Mouse (Mus musculus): ENCODE results near the gene Kcne2. TPM values are rescaled to one million over a fixed set of nuclear protein-coding genes. Genes with fewer than 3 reads are reported as not detected.

Gene Kcne2
- polyA plus RNA-seq, 1 experiment from 2014 or later = 4.3 TPM

GRCm38 (mm10) chr16:92316049-92316738 is 24.0 kb downstream of the Kcne2 start:
- no peak overlapping the region for H3K4me2 ChIP-seq
- no peak overlapping the region for H3K9ac ChIP-seq
- no peak overlapping the region for H3K4me3 ChIP-seq (replicated peaks)
- no peaks in the 10 kb centered on the region for H3K27me3 ChIP-seq
- no peak for ATAC-seq (ENCODE audit: low FRiP score)
- peaks cover 24% of the 10 kb centered on the region for H3K36me3 ChIP-seq (replicated peaks)
- 76% methylated on average over 7 of the region's 7 CpGs for WGBS
- H3K9me3 ChIP-seq = no peaks in the 10 kb centered on the region
- no peak overlapping the region for H3K27ac ChIP-seq
- peaks cover 2% of the 10 kb centered on the region for H3K4me1 ChIP-seq

DNA sequence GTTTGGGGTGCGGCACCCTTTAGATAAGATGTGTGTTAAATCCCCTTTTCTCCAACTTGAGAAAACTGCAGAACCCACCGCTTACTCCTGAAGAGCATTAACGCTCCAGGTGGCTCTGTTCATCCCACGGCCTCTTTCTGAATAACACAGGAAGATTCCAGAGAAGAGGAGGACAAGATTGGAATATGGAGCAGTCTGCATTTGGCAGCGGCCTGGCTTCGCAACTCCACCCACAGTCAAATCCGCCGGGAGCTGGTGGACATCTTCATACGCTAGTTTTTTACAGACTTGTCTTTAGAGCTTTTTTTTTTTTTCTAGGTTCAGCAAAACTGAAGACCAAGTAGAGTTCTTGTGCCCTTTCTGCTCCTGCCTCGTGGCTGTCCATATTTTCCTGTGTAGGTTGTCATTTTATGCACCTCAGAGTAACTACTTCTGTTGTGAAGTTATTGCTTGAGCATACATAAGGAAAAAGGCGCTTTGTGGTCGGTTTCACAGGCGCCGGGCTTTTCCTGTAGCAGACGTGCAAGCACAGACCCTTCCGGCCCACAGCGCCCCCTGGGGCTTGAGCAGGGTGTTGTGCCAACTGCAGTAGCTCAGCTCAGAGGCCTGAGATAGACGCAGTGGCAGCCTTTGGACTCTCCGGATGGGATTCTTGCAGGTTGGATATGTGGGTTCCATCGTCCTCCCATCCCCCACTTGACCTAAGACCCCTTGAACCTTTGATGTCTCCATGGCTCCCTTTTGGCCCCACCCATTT is 27.3 kb downstream of the Kcne2 start:
- no peak overlapping the region for H3K27ac ChIP-seq
- H3K36me3 ChIP-seq (replicated peaks) = no peaks in the 10 kb centered on the region
- H3K9me3 ChIP-seq = no peaks in the 10 kb centered on the region
- ATAC-seq (ENCODE audit: low FRiP score) = no peak
- H3K9ac ChIP-seq = no peak overlapping the region
- peaks cover 6% of the 10 kb centered on the region for H3K4me1 ChIP-seq
- H3K4me2 ChIP-seq = no peak overlapping the region
- no peaks in the 10 kb centered on the region for H3K27me3 ChIP-seq
- H3K4me3 ChIP-seq (replicated peaks) = no peak overlapping the region
- WGBS = 68% methylated on average over 20 of the region's 20 CpGs

DNA sequence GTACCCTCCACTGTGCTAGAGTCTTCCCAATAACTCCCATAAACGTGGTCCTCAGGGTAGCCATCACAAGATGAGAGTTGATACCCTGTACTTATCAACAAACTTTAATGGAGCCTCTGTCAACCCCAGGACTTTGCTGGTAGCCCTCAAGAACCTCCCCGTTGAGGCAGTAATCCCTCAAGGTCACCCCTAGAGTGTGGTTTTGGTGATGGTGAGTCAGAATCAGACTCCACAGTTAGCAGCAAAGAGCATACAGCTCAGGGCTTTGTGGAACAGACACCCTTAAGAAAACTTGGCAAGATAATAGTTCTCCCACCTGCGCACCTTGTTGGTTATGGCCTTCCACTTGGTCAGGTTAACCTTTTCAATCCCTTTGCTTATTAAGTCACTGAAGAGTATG is 28.2 kb downstream of the Kcne2 start:
- Histone ChIP-seq H3K27ac (no peak overlapping the region), H3K9me3 (no peaks in the 10 kb centered on the region), H3K9ac (no peak overlapping the region), H3K4me2 (no peak overlapping the region), H3K36me3 (replicated peaks) (no peaks in the 10 kb centered on the region), H3K4me3 (replicated peaks) (no peak overlapping the region), H3K4me1 (peaks cover 14% of the 10 kb centered on the region), H3K27me3 (no peaks in the 10 kb centered on the region)
- WGBS = 82% methylated on average over 3 of the region's 3 CpGs
- no peak for ATAC-seq (ENCODE audit: low FRiP score)

GRCm38 (mm10) chr16:92321341-92321740 is 29.2 kb downstream of the Kcne2 start, which contains the start of gene Fam243:
Fam243 (minus strand) TSS chr16:92321441.
- peaks cover 19% of the 10 kb centered on the region for H3K4me1 ChIP-seq
- WGBS = 88% methylated on average over 8 of the region's 8 CpGs
- H3K4me2 ChIP-seq = no peak within 1 kb of the TSS
- H3K4me3 ChIP-seq (replicated peaks) = no peak within 1 kb of the TSS
- H3K27ac ChIP-seq = no peak within 1 kb of the TSS
- H3K36me3 ChIP-seq (replicated peaks) = no peaks in the 10 kb centered on the region
- H3K9ac ChIP-seq = no peak within 1 kb of the TSS
- H3K9me3 ChIP-seq = no peaks in the 10 kb centered on the region
- H3K27me3 ChIP-seq = no peaks in the 10 kb centered on the region
- no peak for ATAC-seq (ENCODE audit: low FRiP score)

GRCm38 (mm10) chr16:92324309-92325061 is 32.3 kb downstream of the Kcne2 start:
- H3K27me3 ChIP-seq = no peaks in the 10 kb centered on the region
- 23% methylated on average over 7 of the region's 7 CpGs for WGBS
- H3K4me2 ChIP-seq = no peak overlapping the region
- no peaks in the 10 kb centered on the region for H3K9me3 ChIP-seq
- no peak overlapping the region for H3K9ac ChIP-seq
- ATAC-seq (ENCODE audit: low FRiP score) = no peak; the same call in 1 of the 2 replicates
- H3K27ac ChIP-seq = no peak overlapping the region
- no peak overlapping the region for H3K4me3 ChIP-seq (replicated peaks)
- H3K4me1 ChIP-seq = peaks cover 19% of the 10 kb centered on the region
- no peaks in the 10 kb centered on the region for H3K36me3 ChIP-seq (replicated peaks)

DNA sequence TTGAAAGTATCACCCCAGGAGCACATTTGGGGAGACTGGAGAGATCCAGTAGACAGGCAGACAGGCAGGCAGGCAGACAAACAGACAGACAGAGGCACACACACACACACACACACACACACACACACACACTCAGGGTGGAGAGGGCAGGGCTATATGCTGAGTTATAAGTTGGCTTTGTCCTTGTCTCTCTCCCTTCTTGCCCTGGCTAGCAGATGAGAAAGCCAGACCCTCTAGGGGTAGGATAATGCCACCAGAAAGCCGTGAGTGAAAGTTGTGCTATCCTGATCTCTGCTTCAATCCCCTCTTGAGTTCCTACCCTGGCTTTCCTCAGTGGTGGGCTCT is 32.8 kb downstream of the Kcne2 start:
- Histone ChIP-seq H3K4me1 (peaks cover 19% of the 10 kb centered on the region), H3K9me3 (no peaks in the 10 kb centered on the region), H3K27ac (no peak overlapping the region), H3K36me3 (replicated peaks) (no peaks in the 10 kb centered on the region), H3K9ac (no peak overlapping the region), H3K4me2 (no peak overlapping the region), H3K4me3 (replicated peaks) (no peak overlapping the region), H3K27me3 (no peaks in the 10 kb centered on the region)
- ATAC-seq (ENCODE audit: low FRiP score) = no peak
- 25% methylated on average over 1 of the region's 1 CpGs for WGBS

DNA sequence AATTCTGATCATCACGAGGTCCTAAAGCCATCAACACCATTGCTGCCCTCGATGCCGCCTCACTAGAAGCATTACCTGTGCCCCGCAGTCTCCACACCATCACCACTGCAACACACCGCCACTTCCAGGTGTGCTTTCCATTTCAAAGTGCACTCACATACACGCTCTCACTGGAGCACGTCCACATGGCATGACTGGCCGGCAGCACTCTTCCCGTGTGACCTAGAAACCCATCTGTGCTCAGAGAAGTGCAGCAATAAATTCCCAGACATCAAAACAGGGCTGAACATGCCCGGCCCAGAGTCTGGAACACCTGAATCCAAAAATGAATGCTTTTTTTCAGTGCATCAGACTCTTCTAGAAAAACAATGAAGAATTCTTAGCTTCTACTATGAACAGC is 35.7 kb downstream of the Kcne2 start:
- Histone ChIP-seq H3K27ac (no peak overlapping the region), H3K9me3 (no peaks in the 10 kb centered on the region), H3K36me3 (replicated peaks) (no peaks in the 10 kb centered on the region), H3K9ac (no peak overlapping the region), H3K27me3 (no peaks in the 10 kb centered on the region), H3K4me2 (no peak overlapping the region), H3K4me3 (replicated peaks) (no peak overlapping the region), H3K4me1 (peaks cover 19% of the 10 kb centered on the region)
- WGBS = 95% methylated on average over 10 of the region's 10 CpGs
- ATAC-seq (ENCODE audit: low FRiP score) = no peak

GRCm38 (mm10) chr16:92330966-92331365 is 38.8 kb downstream of the Kcne2 start:
- H3K27ac ChIP-seq = no peak overlapping the region
- no peaks in the 10 kb centered on the region for H3K9me3 ChIP-seq
- H3K4me3 ChIP-seq (replicated peaks) = no peak overlapping the region
- no peak for ATAC-seq (ENCODE audit: low FRiP score)
- peaks cover 14% of the 10 kb centered on the region for H3K27me3 ChIP-seq
- 84% methylated on average over 5 of the region's 5 CpGs for WGBS
- H3K4me1 ChIP-seq = 0 out of 2 replicates have a peak, but pooled peaks cover 2% of the 10 kb centered on the region
- H3K36me3 ChIP-seq (replicated peaks) = no peaks in the 10 kb centered on the region
- H3K4me2 ChIP-seq = no peak overlapping the region
- no peak overlapping the region for H3K9ac ChIP-seq

GRCm38 (mm10) chr16:92334600-92334999 is 42.4 kb downstream of the Kcne2 start:
- Histone ChIP-seq H3K4me1 (no peaks in the 10 kb centered on the region), H3K36me3 (replicated peaks) (no peaks in the 10 kb centered on the region), H3K4me2 (no peak overlapping the region), H3K4me3 (replicated peaks) (no peak overlapping the region), H3K9me3 (no peaks in the 10 kb centered on the region), H3K27me3 (peaks cover 18% of the 10 kb centered on the region), H3K27ac (no peak overlapping the region), H3K9ac (no peak overlapping the region)
- ATAC-seq (ENCODE audit: low FRiP score) = no peak
- 70% methylated on average over 9 of the region's 9 CpGs for WGBS

DNA sequence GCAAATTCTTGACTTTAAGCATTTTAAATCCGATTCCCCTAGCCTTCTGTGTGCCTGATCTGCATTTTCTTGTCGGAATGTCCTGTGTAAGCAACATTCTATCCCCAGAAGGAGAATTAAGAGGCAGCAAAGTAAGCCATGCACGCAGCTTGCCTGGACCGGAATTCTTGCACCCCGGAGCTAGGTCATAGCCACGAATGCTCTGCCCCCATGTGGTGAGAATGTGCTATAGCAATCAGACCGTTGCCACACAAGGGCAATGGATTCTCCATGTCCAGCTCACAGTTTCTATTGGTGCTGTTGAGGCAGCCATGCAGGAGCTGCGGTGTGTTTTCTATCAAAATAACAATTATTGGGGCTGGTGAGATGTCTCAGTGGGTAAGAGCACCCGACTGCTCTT is 44.1 kb downstream of the Kcne2 start:
- Histone ChIP-seq H3K27ac (no peak overlapping the region), H3K36me3 (replicated peaks) (no peaks in the 10 kb centered on the region), H3K4me3 (replicated peaks) (no peak overlapping the region), H3K9me3 (no peaks in the 10 kb centered on the region), H3K4me2 (no peak overlapping the region), H3K4me1 (peaks cover 14% of the 10 kb centered on the region; the same call in 1 of the 2 replicates), H3K9ac (no peak overlapping the region), H3K27me3 (peaks cover 19% of the 10 kb centered on the region)
- peak; percentile 60 for ATAC-seq (ENCODE audit: low FRiP score)
- 6% methylated on average over 9 of the region's 9 CpGs for WGBS

DNA sequence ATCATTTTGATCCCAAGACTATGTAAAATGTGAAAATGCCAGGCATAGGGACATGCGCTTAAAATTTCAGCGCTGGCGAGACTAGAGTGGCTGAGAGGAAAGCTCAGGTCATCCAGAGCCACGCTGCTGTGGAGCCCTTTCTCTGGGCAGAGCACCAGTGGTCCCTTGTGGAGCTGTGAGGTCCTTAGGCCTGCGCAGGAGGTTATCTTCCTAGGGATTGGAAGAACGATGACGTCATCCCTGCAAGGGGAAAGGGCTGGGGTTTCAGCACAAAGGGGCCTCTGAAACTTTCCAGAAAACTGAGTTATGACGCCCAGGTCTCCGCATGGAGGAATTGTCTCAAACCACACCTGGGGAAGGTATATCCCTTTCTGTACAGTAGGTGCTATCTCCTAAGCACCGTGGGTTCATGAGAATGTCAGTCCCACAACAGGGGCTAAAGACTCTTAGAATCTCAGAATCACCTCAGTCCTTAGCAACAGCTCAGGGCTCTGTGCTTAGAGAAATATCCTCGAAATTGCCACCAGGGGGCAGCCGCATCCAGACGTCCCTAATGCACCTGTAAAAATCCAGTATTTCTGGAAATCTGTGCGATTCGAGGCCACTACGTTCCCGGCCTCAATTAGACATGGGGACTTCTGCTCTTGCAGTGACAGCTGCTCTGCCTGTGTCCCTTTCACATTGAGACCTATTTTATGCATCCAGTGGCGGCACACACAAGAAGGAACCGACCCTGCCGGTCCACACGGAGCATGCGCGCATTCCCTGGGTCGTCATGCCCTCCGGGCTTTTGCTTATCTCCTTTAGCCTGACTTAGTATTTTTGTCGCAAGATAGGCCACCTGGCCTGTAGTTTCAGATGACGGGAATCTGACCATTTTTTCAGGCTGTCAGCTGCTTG is 48.7 kb downstream of the Kcne2 start:
- Histone ChIP-seq H3K9me3 (no peaks in the 10 kb centered on the region), H3K4me3 (replicated peaks) (peak overlapping the region; percentile 19), H3K9ac (no peak overlapping the region), H3K27me3 (0 out of 2 replicates have a peak, but pooled peaks cover 5% of the 10 kb centered on the region), H3K4me1 (peaks cover 17% of the 10 kb centered on the region), H3K4me2 (peak overlapping the region; percentile 47), H3K36me3 (replicated peaks) (no peaks in the 10 kb centered on the region), H3K27ac (no peak overlapping the region)
- ATAC-seq (ENCODE audit: low FRiP score) = peak; percentile 73
- WGBS = 33% methylated on average over 27 of the region's 27 CpGs

DNA sequence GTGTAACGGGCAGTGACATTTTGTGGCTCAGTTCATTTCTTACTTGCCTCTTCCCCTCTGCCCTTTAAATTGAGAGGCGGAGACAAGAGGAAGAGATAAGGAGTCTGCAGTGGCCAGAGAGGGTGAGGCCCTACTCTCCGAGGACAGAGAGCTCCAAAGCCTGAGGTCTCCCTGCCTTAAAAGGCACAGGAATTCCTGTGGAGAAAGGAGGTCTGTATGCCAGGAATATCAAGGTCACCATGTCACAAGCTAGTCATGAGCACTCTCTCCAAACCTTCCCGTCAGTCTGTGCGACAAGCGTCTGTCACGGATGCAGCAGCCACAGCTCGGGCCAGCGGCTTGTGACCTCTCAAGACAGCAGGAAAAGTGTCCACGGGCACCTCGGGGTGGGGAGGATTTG is 53.0 kb downstream of the Kcne2 start:
- Histone ChIP-seq H3K4me3 (replicated peaks) (no peak overlapping the region), H3K27me3 (no peaks in the 10 kb centered on the region), H3K4me1 (peaks cover 18% of the 10 kb centered on the region), H3K9me3 (no peaks in the 10 kb centered on the region), H3K36me3 (replicated peaks) (no peaks in the 10 kb centered on the region), H3K9ac (no peak overlapping the region), H3K27ac (no peak overlapping the region), H3K4me2 (no peak overlapping the region)
- whole genome bisulfite sequencing = 84% methylated on average over 11 of the region's 11 CpGs
- ATAC-seq (ENCODE audit: low FRiP score) = no peak

Measured in forebrain, embryonic 12.5 days (tissue).